Mouse (Mus musculus) lung, embryonic 16.5 days (tissue): ENCODE measurements at regions not wholly inside any gene's neighbourhood (a gene's known extent, or its start where the extent isn't known, plus 50 kb on each side); places are given as distances from the start of the nearest gene placed in this dataset.

Source experiments
- ATAC-seq: fragments of 200-750 bp; cut with Nextera tagmentation; 2 replicates; pipeline ENCODE4 v1.8.0; 2017; ENCODE audit warnings: low read depth, mild to moderate bottlenecking, moderate library complexity
- H3K27ac ChIP-seq: fragments of 300-500 bp; sonication (generic); 2 replicates; pipeline ENCODE4 v1.5.1; 2014; ENCODE audit warnings: mild to moderate bottlenecking, control low read depth, low read length
- H3K27me3 ChIP-seq: fragments of 300-500 bp; sonication (generic); 2 replicates; pipeline ENCODE4 v1.6.1; 2014; ENCODE audit warnings: low read depth, low read length, mixed read lengths; ENCODE audit not compliant: control insufficient read depth, insufficient read depth
- H3K36me3 ChIP-seq: fragments of 300-500 bp; sonication (generic); 2 replicates; pipeline ENCODE4 v1.6.1; 2014; ENCODE audit warnings: low read length; ENCODE audit not compliant: control insufficient read depth, insufficient read depth
- H3K4me1 ChIP-seq: fragments of 300-500 bp; sonication (generic); replicated peaks from 2 replicates; pipeline ENCODE4 v1.6.1; 2014; ENCODE audit warnings: low read length, mixed read lengths; ENCODE audit not compliant: control insufficient read depth, insufficient read depth
- H3K4me2 ChIP-seq: fragments of 300-500 bp; sonication (generic); 2 replicates; pipeline ENCODE4 v1.6.1; 2014; ENCODE audit warnings: low read depth, low read length, control low read depth
- H3K4me3 ChIP-seq: fragments of 300-500 bp; sonication (generic); 2 replicates; pipeline ENCODE4 v1.5.1; 2014; ENCODE audit warnings: mild to moderate bottlenecking, low read length, control low read depth
- H3K9ac ChIP-seq: fragments of 300-500 bp; sonication (generic); 2 replicates; pipeline ENCODE4 v1.6.1; 2014; ENCODE audit warnings: low read length, control low read depth
- H3K9me3 ChIP-seq: fragments of 300-500 bp; sonication (generic); 2 replicates; pipeline ENCODE4 v1.6.1; 2016; ENCODE audit warnings: low read length; ENCODE audit not compliant: control insufficient read depth
- WGBS: fragments of 180-500 bp; shearing (Covaris S2); extraction: QIAGEN DNeasy Blood & Tissue Kit; methylation state at CpG from one replicate; pipeline ENCODE4 v1.1.7; 2014; 5-methylcytosine and 5-hydroxymethylcytosine counted together

- Histone ChIP-seq H3K27me3 (no peaks in the 10 kb centered on the region), H3K9me3 (no peaks in the 10 kb centered on the region), H3K27ac (no peak overlapping the region), H3K36me3 (no peaks in the 10 kb centered on the region), H3K4me2 (no peak overlapping the region), H3K9ac (no peak overlapping the region), H3K4me1 (0 out of 2 replicates have a peak, but pooled peaks cover 7% of the 10 kb centered on the region), H3K4me3 (no peak overlapping the region)
- WGBS, result 50% methylated on average over 11 of the region's 11 CpGs
- ATAC-seq, result peak; percentile 15; the same call in 1 of the 2 replicates
These were observed 70.2 kb upstream of the Slc38a2 start for GRCm38 (mm10) chr15:96769751-96770150.

GRCm38 (mm10) chr15:96768301-96768993 lies 68.9 kb upstream of the Slc38a2 start:
- H3K9ac ChIP-seq, result no peak overlapping the region

GRCm38 (mm10) chr15:96767188-96767587 lies 67.7 kb upstream of the Slc38a2 start:
- H3K4me3 ChIP-seq, result no peak overlapping the region
- H3K27me3 ChIP-seq, result no peaks in the 10 kb centered on the region
- 0 out of 2 replicates have a peak, but pooled peaks cover 2% of the 10 kb centered on the region for H3K4me1 ChIP-seq
- no peaks in the 10 kb centered on the region for H3K36me3 ChIP-seq
- H3K9ac ChIP-seq, result no peak overlapping the region
- H3K27ac ChIP-seq, result no peak overlapping the region
- WGBS, result 79% methylated on average over 5 of the region's 5 CpGs
- peaks cover 4% of the 10 kb centered on the region; the same call in 1 of the 2 replicates for H3K9me3 ChIP-seq
- ATAC-seq, result no peak
- no peak overlapping the region for H3K4me2 ChIP-seq

More at GRCm38 (mm10) chr15:96768301-96768993, 68.9 kb upstream of the Slc38a2 start:
- Histone ChIP-seq H3K4me3 (no peak overlapping the region), H3K27me3 (no peaks in the 10 kb centered on the region), H3K4me1 (0 out of 2 replicates have a peak, but pooled peaks cover 2% of the 10 kb centered on the region), H3K36me3 (no peaks in the 10 kb centered on the region), H3K4me2 (no peak overlapping the region), H3K9me3 (peaks cover 4% of the 10 kb centered on the region; the same call in 1 of the 2 replicates), H3K27ac (no peak overlapping the region)
- WGBS, result 61% methylated on average over 19 of the region's 19 CpGs
- peak; percentile 27; the same call in 1 of the 2 replicates for ATAC-seq

- no peaks in the 10 kb centered on the region for H3K36me3 ChIP-seq
- H3K27me3 ChIP-seq, result no peaks in the 10 kb centered on the region
- H3K4me2 ChIP-seq, result no peak overlapping the region
- 88% methylated on average over 9 of the region's 9 CpGs for WGBS
- peaks cover 4% of the 10 kb centered on the region; the same call in 1 of the 2 replicates for H3K9me3 ChIP-seq
- H3K9ac ChIP-seq, result no peak overlapping the region
- H3K4me3 ChIP-seq, result no peak overlapping the region
- H3K27ac ChIP-seq, result no peak overlapping the region
- H3K4me1 ChIP-seq, result 0 out of 2 replicates have a peak, but pooled peaks cover 2% of the 10 kb centered on the region
- no peak for ATAC-seq
These were observed 66.7 kb upstream of the Slc38a2 start for GRCm38 (mm10) chr15:96766238-96766637.

- H3K27me3 ChIP-seq, result no peaks in the 10 kb centered on the region
- H3K4me2 ChIP-seq, result no peak overlapping the region
- no peak for ATAC-seq
- 0 out of 2 replicates have a peak, but pooled peaks cover 8% of the 10 kb centered on the region for H3K4me1 ChIP-seq
- H3K4me3 ChIP-seq, result no peak overlapping the region
- no peaks in the 10 kb centered on the region for H3K36me3 ChIP-seq
- no peak overlapping the region for H3K9ac ChIP-seq
- WGBS, result 61% methylated on average over 1 of the region's 1 CpGs
- peaks cover 4% of the 10 kb centered on the region; the same call in 1 of the 2 replicates for H3K9me3 ChIP-seq
- H3K27ac ChIP-seq, result no peak overlapping the region
These were observed 64.1 kb upstream of the Slc38a2 start for GRCm38 (mm10) chr15:96763611-96764010.

GRCm38 (mm10) chr15:96759078-96759995 lies 59.8 kb upstream of the Slc38a2 start:
- H3K4me2 ChIP-seq, result no peak overlapping the region
- peaks cover 10% of the 10 kb centered on the region for H3K4me1 ChIP-seq
- H3K9me3 ChIP-seq, result peaks cover 2% of the 10 kb centered on the region; the same call in 1 of the 2 replicates
- H3K9ac ChIP-seq, result no peak overlapping the region
- H3K4me3 ChIP-seq, result no peak overlapping the region
- 63% methylated on average over 13 of the region's 13 CpGs for WGBS
- no peaks in the 10 kb centered on the region for H3K27me3 ChIP-seq
- peak overlapping the region; percentile 44 for H3K27ac ChIP-seq
- no peaks in the 10 kb centered on the region for H3K36me3 ChIP-seq
- ATAC-seq, result peak; percentile 34; the same call in 1 of the 2 replicates

- Histone ChIP-seq H3K4me1 (peaks cover 10% of the 10 kb centered on the region), H3K9ac (no peak overlapping the region), H3K27me3 (no peaks in the 10 kb centered on the region), H3K4me2 (no peak overlapping the region), H3K27ac (peak overlapping the region; percentile 39), H3K9me3 (no peaks in the 10 kb centered on the region), H3K36me3 (no peaks in the 10 kb centered on the region), H3K4me3 (no peak overlapping the region)
- ATAC-seq, result no peak
- 79% methylated on average over 9 of the region's 9 CpGs for WGBS
These were observed 58.1 kb upstream of the Slc38a2 start for GRCm38 (mm10) chr15:96757446-96758198.

GRCm38 (mm10) chr15:96756456-96756855 lies 56.9 kb upstream of the Slc38a2 start:
- WGBS, result 45% methylated on average over 7 of the region's 7 CpGs
- H3K27me3 ChIP-seq, result no peaks in the 10 kb centered on the region
- H3K9ac ChIP-seq, result no peak overlapping the region
- no peaks in the 10 kb centered on the region for H3K36me3 ChIP-seq
- peak overlapping the region; percentile 57; the same call in 1 of the 2 replicates for H3K27ac ChIP-seq
- H3K4me2 ChIP-seq, result no peak overlapping the region
- H3K9me3 ChIP-seq, result no peaks in the 10 kb centered on the region
- ATAC-seq, result 0 out of 2 replicates have a peak, but pooled peaks have one; percentile 29
- H3K4me1 ChIP-seq, result peaks cover 10% of the 10 kb centered on the region
- H3K4me3 ChIP-seq, result no peak overlapping the region
